Mouse (Mus musculus) ovary, postnatal 10 days (tissue): ENCODE results near the gene Olfr776.
"Not testable (repeated sequence)": the region's sequence is repeated elsewhere in the genome, so short reads cannot be mapped to it uniquely, and the experiment has no call there.

Experiments
- DNase-seq: peaks from one replicate; pipeline ENCODE4 v3.0.0; 2022; ENCODE audit warnings: low spot score

Olfr776 gene

GRCm38 (mm10) chr10:129258827-129259226, at the start of gene Olfr776:
Gene Olfr776, plus strand, starts transcription at chr10:129259127.
- DNase-seq = no peak

- no peak for DNase-seq
Observed at GRCm38 (mm10) chr10:129230737-129231136, 28.2 kb upstream of the Olfr776 start.

- no peak for DNase-seq
Observed at GRCm38 (mm10) chr10:129235904-129236303, 23.0 kb upstream of the Olfr776 start, which contains the start of gene Olfr774. Gene Olfr774, plus strand, starts transcription at chr10:129236204.

GRCm38 (mm10) chr10:129248112-129248511, 10.8 kb upstream of the Olfr776 start, which contains the start of gene Olfr775:
Gene Olfr775, plus strand, starts transcription at chr10:129248412.
- no peak for DNase-seq

GRCm38 (mm10) chr10:129271081-129271535, 12.2 kb downstream of the Olfr776 start, which contains the start of gene Olfr777:
Gene Olfr777, minus strand, starts transcription at chr10:129271485.
- DNase-seq = no peak

- not testable (repeated sequence) for DNase-seq
Observed at GRCm38 (mm10) chr10:129312973-129313372, 54.0 kb downstream of the Olfr776 start.

GRCm38 (mm10) chr10:129313521-129313920, 54.6 kb downstream of the Olfr776 start:
- DNase-seq = not testable (repeated sequence)
